Mouse (Mus musculus): Measurements from ENCODE around the gene Pik3cb. TPM values are rescaled to one million over a fixed set of nuclear protein-coding genes. Genes with fewer than 3 reads are reported as not detected.

The Pik3cb gene
- polyA plus RNA-seq, 1 experiment from 2014 or later = 1.3 TPM

GRCm38 (mm10) chr9:99089904-99090303, 50.5 kb downstream of the Pik3cb start:
- Histone ChIP-seq H3K4me3 (ENCODE audit: low read depth, low read length) (no peak overlapping the region), H3K4me2 (ENCODE audit: low read depth, low read length) (no peak overlapping the region), H3K27me3 (replicated peaks; ENCODE audit: control insufficient read depth, insufficient read depth, low read length) (no peaks in the 10 kb centered on the region), H3K9ac (ENCODE audit: low read depth, low read length) (no peak overlapping the region), H3K9me3 (ENCODE audit: control insufficient read depth, low read length) (no peaks in the 10 kb centered on the region), H3K4me1 (ENCODE audit: control insufficient read depth, insufficient read depth, low read length) (no peaks in the 10 kb centered on the region), H3K36me3 (ENCODE audit: control insufficient read depth, insufficient read depth, low read length) (0 out of 2 replicates have a peak, but pooled peaks cover 4% of the 10 kb centered on the region), H3K27ac (replicated peaks; ENCODE audit: low read depth, low read length) (no peak overlapping the region)
- WGBS = 91% methylated on average over 4 of the region's 4 CpGs
- DNase-seq (ENCODE audit: low spot score) = no peak
- ATAC-seq (ENCODE audit: low read depth) = no peak

- no peaks in the 10 kb centered on the region for H3K27me3 ChIP-seq (replicated peaks; ENCODE audit: control insufficient read depth, insufficient read depth, low read length)
- H3K4me2 ChIP-seq (ENCODE audit: low read depth, low read length) = no peak overlapping the region
- no peak overlapping the region for H3K27ac ChIP-seq (replicated peaks; ENCODE audit: low read depth, low read length)
- no peaks in the 10 kb centered on the region for H3K9me3 ChIP-seq (ENCODE audit: control insufficient read depth, low read length)
- 93% methylated on average over 5 of the region's 5 CpGs for WGBS
- H3K4me1 ChIP-seq (ENCODE audit: control insufficient read depth, insufficient read depth, low read length) = no peaks in the 10 kb centered on the region
- no peak for ATAC-seq (ENCODE audit: low read depth)
- H3K4me3 ChIP-seq (ENCODE audit: low read depth, low read length) = no peak overlapping the region
- no peaks in the 10 kb centered on the region for H3K36me3 ChIP-seq (ENCODE audit: control insufficient read depth, insufficient read depth, low read length)
- H3K9ac ChIP-seq (ENCODE audit: low read depth, low read length) = no peak overlapping the region
- no peak for DNase-seq (ENCODE audit: low spot score)
These were observed 58.7 kb downstream of the Pik3cb start for GRCm38 (mm10) chr9:99081718-99082117.

GRCm38 (mm10) chr9:99081308-99081707, 59.1 kb downstream of the Pik3cb start:
- Histone ChIP-seq H3K9ac (ENCODE audit: low read depth, low read length) (no peak overlapping the region), H3K27me3 (replicated peaks; ENCODE audit: control insufficient read depth, insufficient read depth, low read length) (no peaks in the 10 kb centered on the region), H3K9me3 (ENCODE audit: control insufficient read depth, low read length) (no peaks in the 10 kb centered on the region), H3K4me1 (ENCODE audit: control insufficient read depth, insufficient read depth, low read length) (no peaks in the 10 kb centered on the region), H3K36me3 (ENCODE audit: control insufficient read depth, insufficient read depth, low read length) (no peaks in the 10 kb centered on the region), H3K4me2 (ENCODE audit: low read depth, low read length) (no peak overlapping the region), H3K4me3 (ENCODE audit: low read depth, low read length) (no peak overlapping the region), H3K27ac (replicated peaks; ENCODE audit: low read depth, low read length) (no peak overlapping the region)
- DNase-seq (ENCODE audit: low spot score) (no peak), ATAC-seq (ENCODE audit: low read depth) (no peak)
- WGBS = 84% methylated on average over 3 of the region's 3 CpGs

- H3K4me1 ChIP-seq (ENCODE audit: control insufficient read depth, insufficient read depth, low read length) = no peaks in the 10 kb centered on the region
- no peak overlapping the region for H3K27ac ChIP-seq (replicated peaks; ENCODE audit: low read depth, low read length)
- H3K4me3 ChIP-seq (ENCODE audit: low read depth, low read length) = no peak overlapping the region
- no peaks in the 10 kb centered on the region for H3K36me3 ChIP-seq (ENCODE audit: control insufficient read depth, insufficient read depth, low read length)
- no peak overlapping the region for H3K4me2 ChIP-seq (ENCODE audit: low read depth, low read length)
- no peak overlapping the region for H3K9ac ChIP-seq (ENCODE audit: low read depth, low read length)
- DNase-seq (ENCODE audit: low spot score) (no peak), ATAC-seq (ENCODE audit: low read depth) (no peak)
- H3K27me3 ChIP-seq (replicated peaks; ENCODE audit: control insufficient read depth, insufficient read depth, low read length) = no peaks in the 10 kb centered on the region
- no peaks in the 10 kb centered on the region for H3K9me3 ChIP-seq (ENCODE audit: control insufficient read depth, low read length)
- WGBS = 95% methylated on average over 2 of the region's 2 CpGs
These were observed 59.8 kb downstream of the Pik3cb start for GRCm38 (mm10) chr9:99080657-99081056.

GRCm38 (mm10) chr9:99074462-99074861, 66.0 kb downstream of the Pik3cb start:
- Histone ChIP-seq H3K9ac (ENCODE audit: low read depth, low read length) (no peak overlapping the region), H3K36me3 (ENCODE audit: control insufficient read depth, insufficient read depth, low read length) (no peaks in the 10 kb centered on the region), H3K27ac (replicated peaks; ENCODE audit: low read depth, low read length) (no peak overlapping the region), H3K27me3 (replicated peaks; ENCODE audit: control insufficient read depth, insufficient read depth, low read length) (no peaks in the 10 kb centered on the region), H3K4me1 (ENCODE audit: control insufficient read depth, insufficient read depth, low read length) (no peaks in the 10 kb centered on the region), H3K4me3 (ENCODE audit: low read depth, low read length) (no peak overlapping the region), H3K4me2 (ENCODE audit: low read depth, low read length) (no peak overlapping the region), H3K9me3 (ENCODE audit: control insufficient read depth, low read length) (no peaks in the 10 kb centered on the region)
- no peak for ATAC-seq (ENCODE audit: low read depth)
- WGBS = 66% methylated on average over 2 of the region's 2 CpGs
- DNase-seq (ENCODE audit: low spot score) = no peak

GRCm38 (mm10) chr9:99072538-99072937, 67.9 kb downstream of the Pik3cb start:
- WGBS = 60% methylated on average over 4 of the region's 4 CpGs
- Histone ChIP-seq H3K4me1 (ENCODE audit: control insufficient read depth, insufficient read depth, low read length) (no peaks in the 10 kb centered on the region), H3K9me3 (ENCODE audit: control insufficient read depth, low read length) (no peaks in the 10 kb centered on the region), H3K4me2 (ENCODE audit: low read depth, low read length) (no peak overlapping the region), H3K4me3 (ENCODE audit: low read depth, low read length) (no peak overlapping the region), H3K36me3 (ENCODE audit: control insufficient read depth, insufficient read depth, low read length) (no peaks in the 10 kb centered on the region), H3K27ac (replicated peaks; ENCODE audit: low read depth, low read length) (no peak overlapping the region), H3K27me3 (replicated peaks; ENCODE audit: control insufficient read depth, insufficient read depth, low read length) (no peaks in the 10 kb centered on the region), H3K9ac (ENCODE audit: low read depth, low read length) (no peak overlapping the region)
- no peak for ATAC-seq (ENCODE audit: low read depth)
- DNase-seq (ENCODE audit: low spot score) = no peak

- Histone ChIP-seq H3K27ac (replicated peaks; ENCODE audit: low read depth, low read length) (no peak overlapping the region), H3K36me3 (ENCODE audit: control insufficient read depth, insufficient read depth, low read length) (no peaks in the 10 kb centered on the region), H3K27me3 (replicated peaks; ENCODE audit: control insufficient read depth, insufficient read depth, low read length) (no peaks in the 10 kb centered on the region), H3K4me2 (ENCODE audit: low read depth, low read length) (no peak overlapping the region), H3K4me3 (ENCODE audit: low read depth, low read length) (no peak overlapping the region), H3K4me1 (ENCODE audit: control insufficient read depth, insufficient read depth, low read length) (no peaks in the 10 kb centered on the region), H3K9me3 (ENCODE audit: control insufficient read depth, low read length) (no peaks in the 10 kb centered on the region), H3K9ac (ENCODE audit: low read depth, low read length) (no peak overlapping the region)
- 82% methylated on average over 5 of the region's 5 CpGs for WGBS
- no peak for ATAC-seq (ENCODE audit: low read depth)
- DNase-seq (ENCODE audit: low spot score) = no peak
These were observed 75.1 kb downstream of the Pik3cb start for GRCm38 (mm10) chr9:99065311-99065710.

GRCm38 (mm10) chr9:99064216-99064615, 76.2 kb downstream of the Pik3cb start:
- peak; percentile 88 for DNase-seq (ENCODE audit: low spot score)

GRCm38 (mm10) chr9:99062544-99062943, 77.9 kb downstream of the Pik3cb start:
- no peaks in the 10 kb centered on the region for H3K27me3 ChIP-seq (replicated peaks; ENCODE audit: control insufficient read depth, insufficient read depth, low read length)
- ATAC-seq (ENCODE audit: low read depth) (0 out of 2 replicates have a peak, but pooled peaks have one; percentile 76), DNase-seq (ENCODE audit: low spot score) (peak; percentile 80)
- H3K9ac ChIP-seq (ENCODE audit: low read depth, low read length) = no peak overlapping the region
- WGBS = 34% methylated on average over 7 of the region's 7 CpGs
- no peaks in the 10 kb centered on the region for H3K4me1 ChIP-seq (ENCODE audit: control insufficient read depth, insufficient read depth, low read length)
- H3K4me3 ChIP-seq (ENCODE audit: low read depth, low read length) = no peak overlapping the region
- 0 out of 2 replicates have a peak, but pooled peaks cover 8% of the 10 kb centered on the region for H3K36me3 ChIP-seq (ENCODE audit: control insufficient read depth, insufficient read depth, low read length)
- no peak overlapping the region for H3K4me2 ChIP-seq (ENCODE audit: low read depth, low read length)
- H3K27ac ChIP-seq (replicated peaks; ENCODE audit: low read depth, low read length) = no peak overlapping the region
- no peaks in the 10 kb centered on the region for H3K9me3 ChIP-seq (ENCODE audit: control insufficient read depth, low read length)

More at GRCm38 (mm10) chr9:99064216-99064615, 76.2 kb downstream of the Pik3cb start:
- H3K9ac ChIP-seq (ENCODE audit: low read depth, low read length) = no peak overlapping the region
- H3K27me3 ChIP-seq (replicated peaks; ENCODE audit: control insufficient read depth, insufficient read depth, low read length) = no peaks in the 10 kb centered on the region
- no peak overlapping the region for H3K4me2 ChIP-seq (ENCODE audit: low read depth, low read length)
- H3K4me1 ChIP-seq (ENCODE audit: control insufficient read depth, insufficient read depth, low read length) = no peaks in the 10 kb centered on the region
- H3K27ac ChIP-seq (replicated peaks; ENCODE audit: low read depth, low read length) = no peak overlapping the region
- H3K36me3 ChIP-seq (ENCODE audit: control insufficient read depth, insufficient read depth, low read length) = 0 out of 2 replicates have a peak, but pooled peaks cover 8% of the 10 kb centered on the region
- H3K9me3 ChIP-seq (ENCODE audit: control insufficient read depth, low read length) = no peaks in the 10 kb centered on the region
- ATAC-seq (ENCODE audit: low read depth) = no peak
- H3K4me3 ChIP-seq (ENCODE audit: low read depth, low read length) = no peak overlapping the region
- WGBS = 56% methylated on average over 2 of the region's 2 CpGs

Data from embryonic facial prominence, embryonic 14.5 days (tissue).